Mouse (Mus musculus): Measurements from ENCODE around the gene Agbl1.

GRCm38 (mm10) chr7:77087266-77087665 is 857.6 kb downstream of the Agbl1 start:
- TF ChIP-seq CTCF (IDR thresholded peaks at IDR 0.05; ENCODE audit: low read depth, low read length) (no peak), POLR2A (IDR thresholded peaks at IDR 0.05; ENCODE audit: borderline replicate concordance, low read depth, low read length) (no peak)
